Mouse (Mus musculus) lung, postnatal 0 days (tissue): ENCODE measurements at regions not wholly inside any gene's neighbourhood (a gene's known extent, or its start where the extent isn't known, plus 50 kb on each side); places are given as distances from the start of the nearest gene placed in this dataset.

Experiments used
- CTCF ChIP-seq: IDR thresholded peaks from 2 replicates; pipeline ENCODE4 v1.5.1; 2016; ENCODE audit warnings: antibody characterized with exemption, mild to moderate bottlenecking
- EP300 ChIP-seq: IDR thresholded peaks from 2 replicates; pipeline ENCODE4 v1.6.1; 2016; ENCODE audit warnings: antibody characterized with exemption, mild to moderate bottlenecking, control low read depth

- TF ChIP-seq CTCF (no peak), EP300 (no peak)
Measured at GRCm38 (mm10) chr12:10865294-10865693, 285.6 kb downstream of the Kcns3 start.
